Mouse (Mus musculus) G1E (cell line): Measurements from ENCODE around the gene Wwox.

Source experiments
- CTCF ChIP-seq: IDR thresholded peaks from 2 replicates; pipeline ENCODE4 v1.5.1; 2012; ENCODE audit warnings: low read depth, low read length, inconsistent platforms, mixed read lengths
- GATA1 ChIP-seq: IDR thresholded peaks from 2 replicates; pipeline ENCODE4 v1.6.1; 2012; ENCODE audit warnings: borderline replicate concordance, low read length, inconsistent platforms, mixed read lengths
- TAL1 ChIP-seq: conservative IDR thresholded peaks from 2 replicates; pipeline ENCODE4 v1.6.1; 2012; ENCODE audit warnings: low read depth, low read length, inconsistent platforms, mixed read lengths

DNA sequence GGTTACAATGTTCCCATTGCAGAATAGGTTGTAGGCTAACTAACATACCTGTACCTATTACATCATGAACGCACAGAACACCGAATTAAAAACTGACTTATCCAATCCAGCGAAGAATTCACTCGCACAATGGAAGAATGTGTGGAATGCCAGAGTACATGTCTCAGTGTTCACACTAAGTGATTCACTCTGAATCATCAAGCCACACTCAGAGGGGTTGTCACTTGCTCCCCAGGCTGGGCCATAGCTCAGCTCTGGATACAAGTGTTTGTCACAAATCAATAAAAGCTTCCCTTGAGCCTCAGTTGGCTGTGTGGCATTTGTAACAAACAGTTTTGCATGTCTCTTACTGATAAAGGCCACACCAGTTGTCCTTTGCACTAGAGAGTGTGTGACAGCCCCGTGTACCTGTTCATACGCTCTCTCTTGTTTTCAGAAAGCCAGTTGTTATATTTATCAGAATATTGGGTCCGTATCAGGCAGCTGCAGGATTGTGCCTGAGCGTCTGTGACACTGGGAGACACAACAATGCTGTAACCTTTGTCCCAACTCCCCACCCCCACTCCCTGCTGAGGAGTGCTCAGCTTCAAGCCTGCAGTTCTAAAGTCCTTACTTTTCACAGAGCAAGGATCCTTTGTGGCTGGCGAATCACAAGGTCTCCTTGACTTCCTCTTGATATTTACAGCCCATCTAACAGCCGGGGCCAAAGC is 338.0 kb downstream of the Wwox start:
- TF ChIP-seq CTCF (no peak), GATA1 (no peak), TAL1 (no peak)
